Mouse (Mus musculus) stomach, postnatal 0 days (tissue): ENCODE data around the gene Gm5737.

ENCODE experiments used
- CTCF ChIP-seq: IDR thresholded peaks from 2 replicates; pipeline ENCODE4 v1.5.1; 2016; ENCODE audit warnings: antibody characterized with exemption, low read depth, mild to moderate bottlenecking, moderate library complexity
- EP300 ChIP-seq: optimal IDR thresholded peaks from 2 replicates; pipeline ENCODE3; 2016; ENCODE audit warnings: antibody characterized with exemption

- TF ChIP-seq CTCF (no peak), EP300 (no peak)
Observed at GRCm38 (mm10) chr7:120879972-120880371, 67.8 kb downstream of the Gm5737 start.
